Mouse (Mus musculus): Measurements from ENCODE around the gene Gse1. TPM values are rescaled to one million over a fixed set of nuclear protein-coding genes. Genes with fewer than 3 reads are reported as not detected.
A peak's percentile ranks its signal among the peaks of the same experiment; 100 is the strongest.

Gene Gse1
- total RNA-seq, 1 experiment = 21.4 TPM

DNA sequence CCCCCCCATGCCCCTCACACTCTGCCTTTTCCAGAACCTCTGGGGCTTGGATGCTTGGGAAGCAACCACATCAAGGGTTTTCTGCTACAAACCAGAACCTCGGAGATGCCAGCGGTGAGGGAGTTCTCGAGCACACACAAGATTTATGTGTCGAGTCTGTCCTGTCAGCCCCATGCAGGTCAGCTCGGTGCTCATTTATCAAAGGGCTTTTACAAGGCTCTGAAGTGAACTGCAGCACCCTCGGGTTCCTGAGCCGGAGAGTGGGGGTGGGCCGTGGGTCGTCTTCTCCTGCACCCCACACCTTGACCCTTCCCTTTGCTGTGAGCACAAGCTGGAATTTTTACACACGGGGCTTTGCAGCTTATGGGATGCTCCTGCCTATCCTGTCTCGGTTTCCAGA is 5.7 kb upstream of the Gse1 start:
- Histone ChIP-seq H3K9ac (ENCODE audit: insufficient read depth, low read depth, low read length, poor library complexity, severe bottlenecking) (no peak overlapping the region), H3K27ac (ENCODE audit: insufficient read depth, low read depth, low read length, poor library complexity, severe bottlenecking) (no peak overlapping the region), H3K36me3 (ENCODE audit: control insufficient read depth, insufficient read depth, low read length, poor library complexity, severe bottlenecking) (no peaks in the 10 kb centered on the region), H3K4me1 (ENCODE audit: control insufficient read depth in 2 of 2, insufficient read depth in 2 of 2, low read length in 2 of 2, poor library complexity in 1 of 2) (peaks cover 0 to 4% of the 10 kb centered on the region in 2 experiments; a peak in 1 of 4 replicates), H3K9me3 (ENCODE audit: control insufficient read depth, insufficient read depth, low read depth, low read length) (no peaks in the 10 kb centered on the region), H3K4me3 (ENCODE audit: insufficient read depth in 1 of 2, low read depth in 1 of 2, low read length in 2 of 2, poor library complexity in 1 of 2, severe bottlenecking in 1 of 2) (no peak overlapping the region)
- in situ Hi-C loops (cut with MboI; ENCODE audit: low sequenced_read_pairs in 2 of 2, unreplicated experiment in 2 of 2) = no loop called here
- TF ChIP-seq ZC3H11A (IDR thresholded peaks at IDR 0.05; ENCODE audit: borderline replicate concordance, low read depth, low read length) = no peak
- no peak for TF ChIP-seq ZNF384 (IDR thresholded peaks at IDR 0.05; ENCODE audit: low read depth, low read length)
- no peak for TF ChIP-seq CHD2 (IDR thresholded peaks at IDR 0.05; ENCODE audit: low read depth, low read length)
- TF ChIP-seq MAFK (IDR thresholded peaks at IDR 0.05; ENCODE audit: insufficient read depth, low read depth, low read length) = no peak
- no peak for TF ChIP-seq HCFC1 (IDR thresholded peaks at IDR 0.05; ENCODE audit: borderline replicate concordance, insufficient read depth, low read length)
- no peak for DNase-seq (ENCODE audit: low read depth, low spot score)

DNA sequence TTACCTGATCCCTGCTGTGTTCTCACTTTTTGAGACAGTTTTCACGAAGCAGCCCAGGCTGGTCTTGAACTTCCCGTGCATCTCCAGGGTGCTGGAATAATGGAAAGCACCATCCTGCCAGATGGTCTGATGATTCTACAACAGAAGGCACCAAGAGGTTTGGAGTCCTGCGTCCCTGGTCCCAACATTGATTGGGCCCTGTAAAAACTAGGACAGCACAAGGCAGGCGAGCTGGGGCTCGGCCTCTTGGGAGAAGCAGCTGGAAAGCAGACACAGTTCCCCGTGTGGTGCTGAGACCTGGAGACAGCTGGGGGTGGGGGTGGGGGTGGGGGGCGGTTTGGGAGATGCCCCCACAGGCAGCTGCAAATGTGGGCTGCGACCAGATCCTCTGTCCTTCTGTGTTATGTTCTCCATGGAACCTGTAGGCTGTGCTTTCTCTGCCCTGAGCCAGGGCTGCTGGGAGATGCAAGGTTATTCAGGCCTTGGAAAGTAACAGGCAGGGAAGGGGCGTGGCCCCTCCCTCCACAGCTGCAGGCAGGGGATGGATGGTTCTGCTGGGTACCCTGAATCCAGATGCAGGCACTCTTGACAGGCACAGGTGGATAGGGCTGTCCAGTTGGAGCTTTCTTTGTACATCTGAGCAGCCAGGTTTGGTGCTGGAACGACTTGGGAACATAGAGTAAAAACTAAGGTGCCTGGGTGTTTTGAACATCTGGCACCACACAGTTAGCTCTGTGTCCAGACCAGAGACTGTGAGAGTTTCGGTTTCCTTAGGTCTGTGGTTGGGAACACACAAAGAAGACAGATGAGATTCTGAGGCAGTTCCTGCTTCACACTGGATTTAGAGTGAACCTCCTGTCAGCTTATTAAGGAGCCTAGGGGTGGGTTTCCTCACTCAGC is 3.5 kb upstream of the Gse1 start:
- H3K9ac ChIP-seq (ENCODE audit: insufficient read depth, low read depth, low read length, poor library complexity, severe bottlenecking) = no peak overlapping the region
- H3K36me3 ChIP-seq (ENCODE audit: control insufficient read depth, insufficient read depth, low read length, poor library complexity, severe bottlenecking) = no peaks in the 10 kb centered on the region
- 0 out of 4 replicates have a peak, but pooled peaks cover 0 to 2% of the 10 kb centered on the region in 2 experiments for H3K4me1 ChIP-seq (ENCODE audit: control insufficient read depth in 2 of 2, insufficient read depth in 2 of 2, low read length in 2 of 2, poor library complexity in 1 of 2)
- TF ChIP-seq MAFK (IDR thresholded peaks at IDR 0.05; ENCODE audit: insufficient read depth, low read depth, low read length) = no peak
- TF ChIP-seq ZC3H11A (IDR thresholded peaks at IDR 0.05; ENCODE audit: borderline replicate concordance, low read depth, low read length) = no peak
- TF ChIP-seq ZNF384 (IDR thresholded peaks at IDR 0.05; ENCODE audit: low read depth, low read length) = no peak
- no peak for TF ChIP-seq HCFC1 (IDR thresholded peaks at IDR 0.05; ENCODE audit: borderline replicate concordance, insufficient read depth, low read length)
- TF ChIP-seq CHD2 (IDR thresholded peaks at IDR 0.05; ENCODE audit: low read depth, low read length) = no peak
- in situ Hi-C loops (cut with MboI; ENCODE audit: low sequenced_read_pairs in 2 of 2, unreplicated experiment in 2 of 2) = no loop called here
- no peaks in the 10 kb centered on the region for H3K9me3 ChIP-seq (ENCODE audit: control insufficient read depth, insufficient read depth, low read depth, low read length)
- no peak overlapping the region for H3K4me3 ChIP-seq (ENCODE audit: insufficient read depth in 1 of 2, low read depth in 1 of 2, low read length in 2 of 2, poor library complexity in 1 of 2, severe bottlenecking in 1 of 2)
- no peak for DNase-seq (ENCODE audit: low read depth, low spot score)
- no peak overlapping the region for H3K27ac ChIP-seq (ENCODE audit: insufficient read depth, low read depth, low read length, poor library complexity, severe bottlenecking)

DNA sequence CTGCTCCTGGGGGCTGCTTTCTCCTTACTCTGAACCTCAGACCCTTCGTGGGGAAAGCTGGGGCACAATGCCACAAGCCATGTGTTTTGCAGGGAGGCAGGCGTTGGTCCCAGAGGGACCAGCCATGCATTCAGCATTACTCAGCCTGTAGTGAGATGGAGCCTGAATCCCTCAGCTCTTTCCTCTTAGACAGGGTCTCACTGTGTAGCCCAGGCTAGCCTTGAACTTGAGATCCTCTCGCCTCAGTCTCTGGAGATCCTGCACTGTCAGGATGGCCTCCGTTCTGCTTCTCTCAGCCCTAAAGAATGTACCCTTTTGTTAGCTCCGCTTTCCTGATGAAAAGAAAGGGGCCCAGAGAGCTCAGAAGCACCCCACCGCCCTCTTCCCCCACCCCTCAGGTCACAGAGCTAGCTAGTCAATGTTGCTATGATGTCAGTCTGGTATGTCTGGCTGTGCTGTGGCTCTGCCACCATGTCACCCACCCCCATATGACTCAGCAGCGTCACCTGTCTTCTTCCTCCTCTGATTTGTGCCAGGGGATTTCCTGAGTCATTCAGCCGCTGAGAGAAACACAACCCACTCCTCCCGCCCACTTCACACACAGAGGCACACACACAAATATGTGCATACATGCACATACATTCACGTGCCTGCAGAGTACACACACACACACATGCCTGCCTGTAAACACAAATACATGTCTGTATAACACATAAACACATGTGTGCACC is 2.7 kb upstream of the Gse1 start:
- H3K36me3 ChIP-seq (ENCODE audit: control insufficient read depth, insufficient read depth, low read length, poor library complexity, severe bottlenecking) = no peaks in the 10 kb centered on the region
- no peaks in the 10 kb centered on the region for H3K9me3 ChIP-seq (ENCODE audit: control insufficient read depth, insufficient read depth, low read depth, low read length)
- H3K4me1 ChIP-seq (ENCODE audit: control insufficient read depth in 2 of 2, insufficient read depth in 2 of 2, low read length in 2 of 2, poor library complexity in 1 of 2) = peaks cover 0 to 2% of the 10 kb centered on the region in 2 experiments; a peak in 1 of 4 replicates
- TF ChIP-seq ZNF384 (IDR thresholded peaks at IDR 0.05; ENCODE audit: low read depth, low read length) = no peak
- TF ChIP-seq MAFK (IDR thresholded peaks at IDR 0.05; ENCODE audit: insufficient read depth, low read depth, low read length) = 0 out of 2 replicates have a peak, but pooled peaks have one; percentile 25
- in situ Hi-C loops (cut with MboI; ENCODE audit: low sequenced_read_pairs in 2 of 2, unreplicated experiment in 2 of 2) = no loop called here
- H3K27ac ChIP-seq (ENCODE audit: insufficient read depth, low read depth, low read length, poor library complexity, severe bottlenecking) = no peak overlapping the region
- no peak overlapping the region for H3K9ac ChIP-seq (ENCODE audit: insufficient read depth, low read depth, low read length, poor library complexity, severe bottlenecking)
- H3K4me3 ChIP-seq (ENCODE audit: insufficient read depth in 1 of 2, low read depth in 1 of 2, low read length in 2 of 2, poor library complexity in 1 of 2, severe bottlenecking in 1 of 2) = no peak overlapping the region
- DNase-seq (ENCODE audit: low read depth, low spot score) = no peak

GRCm38 (mm10) chr8:120226700-120227577 is 1.3 kb upstream of the Gse1 start:
- DNase-seq (ENCODE audit: low read depth, low spot score) = no peak
- Histone ChIP-seq H3K4me1 (ENCODE audit: control insufficient read depth in 2 of 2, insufficient read depth in 2 of 2, low read length in 2 of 2, poor library complexity in 1 of 2) (peaks cover 0 to 3% of the 10 kb centered on the region in 2 experiments; a peak in 1 of 4 replicates), H3K36me3 (ENCODE audit: control insufficient read depth, insufficient read depth, low read length, poor library complexity, severe bottlenecking) (no peaks in the 10 kb centered on the region), H3K27ac (ENCODE audit: insufficient read depth, low read depth, low read length, poor library complexity, severe bottlenecking) (no peak overlapping the region), H3K9me3 (ENCODE audit: control insufficient read depth, insufficient read depth, low read depth, low read length) (no peaks in the 10 kb centered on the region), H3K4me3 (ENCODE audit: insufficient read depth in 1 of 2, low read depth in 1 of 2, low read length in 2 of 2, poor library complexity in 1 of 2, severe bottlenecking in 1 of 2) (no peak overlapping the region), H3K9ac (ENCODE audit: insufficient read depth, low read depth, low read length, poor library complexity, severe bottlenecking) (no peak overlapping the region)
- in situ Hi-C loops (cut with MboI; ENCODE audit: low sequenced_read_pairs in 2 of 2, unreplicated experiment in 2 of 2) = no loop called here
- TF ChIP-seq HCFC1 (IDR thresholded peaks at IDR 0.05; ENCODE audit: borderline replicate concordance, insufficient read depth, low read length) (no peak), MAFK (IDR thresholded peaks at IDR 0.05; ENCODE audit: insufficient read depth, low read depth, low read length) (peak; percentile 98)
